Mouse (Mus musculus) megakaryocyte, embryonic 14.5 days (primary cell): ENCODE measurements at regions not wholly inside any gene's neighbourhood (a gene's known extent, or its start where the extent isn't known, plus 50 kb on each side); places are given as distances from the start of the nearest gene placed in this dataset.

Experiments
- FLI1 ChIP-seq: IDR thresholded peaks from 2 replicates; pipeline ENCODE4 v1.6.1; 2012; ENCODE audit warnings: low read length, inconsistent platforms, mixed read lengths
- GATA1 ChIP-seq: IDR thresholded peaks from 3 replicates; pipeline ENCODE4 v1.6.1; 2012; ENCODE audit warnings: mixed read lengths, low read length, inconsistent platforms, borderline replicate concordance

GRCm38 (mm10) chr2:117825088-117825487 is 286.6 kb upstream of the Thbs1 start:
- TF ChIP-seq GATA1, result no peak
- no peak for TF ChIP-seq FLI1
